Mouse (Mus musculus) cerebellum, adult 2 months (tissue): Measurements from ENCODE around the gene Sfta2.

Experiments
- CTCF ChIP-seq: fragments of 200-500 bp; IDR thresholded peaks from 2 replicates; pipeline ENCODE4 v1.5.1; 2011; ENCODE audit warnings: low read depth, mild to moderate bottlenecking, control low read depth, low read length, moderate library complexity, borderline replicate concordance; ENCODE audit not compliant: insufficient read depth
- POLR2A ChIP-seq: fragments of 200-500 bp; IDR thresholded peaks from 2 replicates; pipeline ENCODE4 v1.6.1; 2011; ENCODE audit warnings: low read length, control low read depth, borderline replicate concordance; ENCODE audit not compliant: insufficient read depth

DNA sequence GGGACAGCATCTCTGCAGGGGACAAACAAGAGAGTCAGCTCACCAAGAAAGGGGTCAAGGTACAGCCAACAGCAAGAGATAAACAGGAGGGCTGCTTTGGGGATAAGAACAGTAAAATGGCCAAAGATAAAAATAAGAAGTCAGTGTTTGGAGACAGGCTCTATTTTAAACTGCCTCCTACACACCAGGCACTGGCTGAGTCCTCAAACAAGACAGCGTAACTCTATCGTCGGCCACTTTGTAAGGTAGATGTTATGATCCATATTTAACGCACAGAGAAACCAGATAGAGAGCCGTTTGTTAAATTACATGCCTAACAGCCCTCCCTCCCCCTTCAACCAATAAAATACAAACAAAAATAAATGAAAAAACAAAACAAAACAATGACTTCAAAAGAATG lies 92.6 kb downstream of the Sfta2 start:
- TF ChIP-seq POLR2A (no peak), CTCF (no peak)
